Mouse (Mus musculus) left cerebral cortex, postnatal 25 days (tissue): ENCODE results near the gene Adam15. TPM values are rescaled to one million over a fixed set of nuclear protein-coding genes. Genes with fewer than 3 reads are reported as not detected.

Experiments
- DNase-seq, 2 experiments: peaks; one replicate each; pipeline ENCODE4 v3.0.0; 2022; ENCODE audit warnings: low spot score in 2 of 2, mixed read lengths in 1 of 2
- intact Hi-C: fragments of 180-260 bp; cut with DNase I; formaldehyde crosslinking; loops from one replicate; pipeline ENCODE4 v1.15.1; 2025
- total RNA-seq, 2 experiments: library from RNA; stranded (reverse); gene quantifications; 2 replicates each; pipeline ENCODE4 v1.2.3; 2021

The Adam15 gene
- 100 to 1,000 TPM; 101 to 105 TPM for total RNA-seq

GRCm38 (mm10) chr3:89349869-89350501 is at the start of gene Adam15:
Gene Adam15 (minus strand): TSS chr3:89349996.
- peak; percentile 88 to 91 for DNase-seq
- intact Hi-C loops, result no loop called here

GRCm38 (mm10) chr3:89396654-89397005 is 46.8 kb upstream of the Adam15 start:
- intact Hi-C loops, result loop anchor here (2.0 kb wide), 1 partner anchor 92 kb away; no protein-coding TSS in a partner anchor
- no peak for DNase-seq

GRCm38 (mm10) chr3:89395806-89396653 is 46.2 kb upstream of the Adam15 start:
- intact Hi-C loops, result loop anchor here (2.0 kb wide), 1 partner anchor 93 kb away; no protein-coding TSS in a partner anchor
- DNase-seq, result peak in 1 of 2 experiments; percentile 62

- intact Hi-C loops, result no loop called here
- DNase-seq, result no peak
These were observed 45.6 kb upstream of the Adam15 start for GRCm38 (mm10) chr3:89395419-89395805.

- DNase-seq, result peak; percentile 54 to 61
- intact Hi-C loops, result no loop called here
These were observed 45.1 kb upstream of the Adam15 start for GRCm38 (mm10) chr3:89394894-89395256.

GRCm38 (mm10) chr3:89394006-89394893 is 44.5 kb upstream of the Adam15 start, which contains the start of gene Zbtb7b:
Gene Zbtb7b (minus strand): TSS chr3:89394776.
- peak; percentile 51 to 56 for DNase-seq
- intact Hi-C loops, result no loop called here

GRCm38 (mm10) chr3:89393605-89394004 is 43.8 kb upstream of the Adam15 start:
- DNase-seq, result peak; percentile 92 to 98
- intact Hi-C loops, result no loop called here

- intact Hi-C loops, result no loop called here
- DNase-seq, result no peak
These were observed 43.1 kb upstream of the Adam15 start for GRCm38 (mm10) chr3:89392871-89393311.

- DNase-seq, result no peak
- intact Hi-C loops, result no loop called here
These were observed 42.1 kb upstream of the Adam15 start for GRCm38 (mm10) chr3:89391663-89392511.

GRCm38 (mm10) chr3:89390699-89391662 is 41.2 kb upstream of the Adam15 start:
- intact Hi-C loops, result no loop called here
- no peak for DNase-seq

- no peak for DNase-seq
- intact Hi-C loops, result no loop called here
These were observed 40.3 kb upstream of the Adam15 start for GRCm38 (mm10) chr3:89390111-89390515.

GRCm38 (mm10) chr3:89388901-89389740 is 39.3 kb upstream of the Adam15 start:
- DNase-seq, result peak in 1 of 2 experiments; percentile 50
- intact Hi-C loops, result no loop called here

- peak in 1 of 2 experiments; percentile 35 for DNase-seq
- intact Hi-C loops, result no loop called here
These were observed 38.5 kb upstream of the Adam15 start for GRCm38 (mm10) chr3:89388134-89388881.

- DNase-seq, result no peak
- intact Hi-C loops, result no loop called here
These were observed 37.8 kb upstream of the Adam15 start for GRCm38 (mm10) chr3:89387632-89388031.

GRCm38 (mm10) chr3:89386438-89387420 is 36.9 kb upstream of the Adam15 start:
- intact Hi-C loops, result no loop called here
- DNase-seq, result no peak
